Mouse (Mus musculus) layer of hippocampus, adult 6 months (tissue): ENCODE results near the gene Galr3. TPM values are rescaled to one million over a fixed set of nuclear protein-coding genes. Genes with fewer than 3 reads are reported as not detected.

Experiments
- long read RNA-seq, 2 experiments: library from polyadenylated mRNA; unstranded; transcript quantifications; one replicate each; pipeline ENCODE4 v2.0.0; 2019 to 2020
- microRNA-seq: library from miRNA; unstranded; fragments of <30 nt; microRNA quantifications from one replicate; pipeline ENCODE4 v1.2.0, GENCODE M21; 2020
- polyA plus RNA-seq: library from polyadenylated mRNA; unstranded; fragments of <200 nt; fragmentation: Nextera tagmentation; gene quantifications from 2 replicates; pipeline ENCODE4 v1.2.3, GENCODE M21; 2021

The Galr3 gene
- 0.23 TPM in 2 replicates for polyA plus RNA-seq
- long read RNA-seq, experiment 1 = 0 reads
- long read RNA-seq, experiment 2 = 0 reads

GRCm38 (mm10) chr15:79041585-79041984 lies at the start of gene Galr3:
TSS of gene Galr3 (plus strand) at chr15:79041885.

GRCm38 (mm10) chr15:79028237-79028738 lies 13.4 kb upstream of the Galr3 start, which contains the start of gene H1f0:
TSS of gene H1f0 (plus strand) at chr15:79028450.

GRCm38 (mm10) chr15:79062376-79063159 lies 20.9 kb downstream of the Galr3 start, which contains the start of gene Ankrd54:
TSS of gene Ankrd54 (minus strand) at chr15:79062893.

GRCm38 (mm10) chr15:79074913-79075532 lies 33.3 kb downstream of the Galr3 start, which contains the start of gene Eif3l:
TSS of gene Eif3l (plus strand) at chr15:79075179.

Small RNA genes within 50 kb of the gene (microRNA-seq; reads per million reads assigned to microRNA genes)
- 0.64 reads per million for gene Mir6956

Other genes starting within 250 kb of the Galr3 start
- 0.82 and 0.97 TPM in 2 replicates for gene Card10, start 238.8 kb upstream of the Galr3 start, polyA plus RNA-seq
- gene Cdc42ep1, start 199.3 kb upstream of the Galr3 start, polyA plus RNA-seq = 21.1 and 33.4 TPM in 2 replicates
- 0.28 and 0.63 TPM in 2 replicates for gene Lgals2, start 186.4 kb upstream of the Galr3 start, polyA plus RNA-seq
- 6.6 and 7.5 TPM in 2 replicates for gene Gga1, start 164.7 kb upstream of the Galr3 start, polyA plus RNA-seq
- 0.13 and 0.19 TPM in 2 replicates for gene Gm49510, start 142.2 kb upstream of the Galr3 start, polyA plus RNA-seq
- 2.8 and 4.3 TPM in 2 replicates for gene Sh3bp1, start 142.1 kb upstream of the Galr3 start, polyA plus RNA-seq
- gene Pdxp, start 128.0 kb upstream of the Galr3 start, polyA plus RNA-seq = 117 and 170 TPM in 2 replicates
- gene Lgals1, start 115.2 kb upstream of the Galr3 start, polyA plus RNA-seq = 98.4 and 125 TPM in 2 replicates
- 43.1 and 48.4 TPM in 2 replicates for gene Nol12, start 107.0 kb upstream of the Galr3 start, polyA plus RNA-seq
- gene Triobp, start 94.2 kb upstream of the Galr3 start, polyA plus RNA-seq = 4.4 and 5.7 TPM in 2 replicates
- 65.5 and 70.9 TPM in 2 replicates for gene H1f0, start 13.4 kb upstream of the Galr3 start, polyA plus RNA-seq
- gene Ankrd54, start 21.0 kb downstream of the Galr3 start, polyA plus RNA-seq = 28.0 and 29.8 TPM in 2 replicates
- 100 and 106 TPM in 2 replicates for gene Eif3l, start 33.3 kb downstream of the Galr3 start, polyA plus RNA-seq
- 3.3 and 3.8 TPM in 2 replicates for gene Micall1, start 67.0 kb downstream of the Galr3 start, polyA plus RNA-seq
- 156 and 172 TPM in 2 replicates for gene Polr2f, start 99.1 kb downstream of the Galr3 start, polyA plus RNA-seq
- 18.0 and 24.6 TPM in 2 replicates for gene 1700088E04Rik, start 99.4 kb downstream of the Galr3 start, polyA plus RNA-seq
- gene Sox10, start 123.4 kb downstream of the Galr3 start, polyA plus RNA-seq = 8.4 and 10.3 TPM in 2 replicates
- 12.5 and 14.9 TPM in 2 replicates for gene Pick1, start 187.3 kb downstream of the Galr3 start, polyA plus RNA-seq
- 0.25 TPM in 1 of 2 replicates, not detected in the other for gene Gm49486, start 187.5 kb downstream of the Galr3 start, polyA plus RNA-seq
- gene Slc16a8, start 212.9 kb downstream of the Galr3 start, polyA plus RNA-seq = 5.2 TPM in 1 of 2 replicates, not detected in the other
- 3.8 and 4.6 TPM in 2 replicates for gene Baiap2l2, start 243.7 kb downstream of the Galr3 start, polyA plus RNA-seq